Mouse (Mus musculus): Measurements from ENCODE around the gene Tubgcp6.

Tubgcp6 gene

GRCm38 (mm10) chr15:89141443-89141842, 18.5 kb upstream of the Tubgcp6 start:
- DNase-seq (ENCODE audit: low spot score), result no peak

- DNase-seq (ENCODE audit: low spot score), result no peak
These were observed 17.8 kb upstream of the Tubgcp6 start, which contains the start of gene Mapk12 for GRCm38 (mm10) chr15:89140659-89141252. TSS of gene Mapk12 (minus strand) at chr15:89140703.

DNA sequence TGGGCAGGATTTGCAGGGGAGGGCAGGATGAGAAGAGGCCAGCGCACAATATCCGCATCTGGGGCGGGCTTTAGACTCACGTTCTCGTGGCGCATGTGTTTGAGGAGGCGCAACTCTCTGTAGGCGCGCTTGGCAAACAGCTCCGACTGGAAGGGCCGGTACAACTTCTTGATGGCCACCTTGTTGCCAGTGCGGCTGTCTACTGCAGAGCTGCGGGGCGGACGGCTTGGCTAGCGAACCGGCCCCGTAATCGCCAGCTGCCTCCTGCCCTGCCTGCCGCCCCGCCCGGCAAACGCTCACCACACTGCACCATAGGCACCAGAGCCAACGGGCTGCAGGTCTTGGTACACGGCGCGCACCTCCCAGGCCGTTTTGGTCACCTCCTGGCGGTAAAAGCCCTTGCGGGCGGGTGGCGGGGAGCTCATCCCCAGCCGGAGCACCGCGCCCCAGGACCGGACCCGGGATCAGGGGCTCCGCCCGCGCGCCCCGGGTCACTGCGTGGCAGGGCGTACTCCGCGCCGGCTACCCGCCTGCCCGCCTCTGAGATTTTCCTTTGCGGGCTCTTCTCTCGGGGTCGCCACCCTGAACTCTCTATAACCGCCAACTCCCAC, 17.2 kb upstream of the Tubgcp6 start:
- DNase-seq (ENCODE audit: low spot score), result no peak

- DNase-seq (ENCODE audit: low spot score), result no peak
These were observed 15.6 kb upstream of the Tubgcp6 start for GRCm38 (mm10) chr15:89138531-89138930.

DNA sequence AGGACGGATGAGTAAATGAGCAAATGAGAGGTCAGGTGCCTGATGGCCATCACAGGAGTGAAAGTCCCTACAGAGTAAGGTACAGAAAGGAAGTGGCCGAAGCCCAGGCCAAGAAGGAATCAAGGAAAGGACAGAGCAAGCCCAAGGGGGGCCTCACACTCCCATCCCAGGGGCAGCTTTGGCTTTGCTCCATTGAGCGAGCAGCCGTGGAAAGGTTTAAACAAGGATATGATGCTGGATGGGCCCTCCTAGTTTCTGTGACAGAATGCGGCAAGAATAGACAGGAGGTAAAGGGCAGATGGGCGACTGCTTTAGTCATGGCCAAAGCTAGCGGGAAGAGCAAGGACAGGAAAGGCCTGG, 15.1 kb upstream of the Tubgcp6 start:
- DNase-seq (ENCODE audit: low spot score), result no peak

DNA sequence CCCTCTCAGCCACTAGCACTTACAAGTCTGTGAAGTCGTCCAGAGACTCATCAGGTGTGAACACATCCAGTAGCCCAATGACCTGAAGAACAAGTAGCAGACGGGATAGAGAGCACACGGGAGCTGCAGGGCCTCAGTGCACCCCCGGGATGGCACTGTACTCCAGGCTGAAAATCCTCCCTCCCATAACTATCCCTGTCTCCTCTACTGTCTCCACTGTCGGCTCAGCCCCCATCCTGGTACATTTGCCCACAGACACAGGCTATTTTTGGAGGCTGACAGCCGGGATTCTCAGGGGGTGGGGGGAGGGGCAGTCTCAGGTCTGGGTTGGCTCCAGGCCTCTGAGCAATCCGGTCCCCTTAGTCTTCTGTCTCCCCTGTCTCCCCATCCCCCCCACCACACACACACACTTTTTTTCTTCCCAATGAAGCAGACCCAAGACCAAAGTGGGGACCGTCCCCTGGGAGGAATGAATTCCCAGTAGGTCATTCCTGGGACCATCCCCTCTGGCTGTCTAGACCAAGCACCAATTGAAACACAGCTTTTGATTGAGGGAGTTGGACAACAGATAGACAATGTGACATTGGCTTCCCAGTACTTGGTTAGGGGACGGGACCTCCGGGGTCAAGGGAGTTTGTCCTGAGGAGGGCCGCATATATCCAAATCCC, 14.6 kb upstream of the Tubgcp6 start:
- DNase-seq (ENCODE audit: low spot score), result no peak

- DNase-seq (ENCODE audit: low spot score), result no peak
These were observed 13.7 kb upstream of the Tubgcp6 start for GRCm38 (mm10) chr15:89136461-89137155.

- peak; percentile 90 for DNase-seq (ENCODE audit: low spot score)
These were observed 8.4 kb upstream of the Tubgcp6 start for GRCm38 (mm10) chr15:89131316-89131715.

GRCm38 (mm10) chr15:89130245-89130644, 7.3 kb upstream of the Tubgcp6 start:
- no peak for DNase-seq (ENCODE audit: low spot score)

DNA sequence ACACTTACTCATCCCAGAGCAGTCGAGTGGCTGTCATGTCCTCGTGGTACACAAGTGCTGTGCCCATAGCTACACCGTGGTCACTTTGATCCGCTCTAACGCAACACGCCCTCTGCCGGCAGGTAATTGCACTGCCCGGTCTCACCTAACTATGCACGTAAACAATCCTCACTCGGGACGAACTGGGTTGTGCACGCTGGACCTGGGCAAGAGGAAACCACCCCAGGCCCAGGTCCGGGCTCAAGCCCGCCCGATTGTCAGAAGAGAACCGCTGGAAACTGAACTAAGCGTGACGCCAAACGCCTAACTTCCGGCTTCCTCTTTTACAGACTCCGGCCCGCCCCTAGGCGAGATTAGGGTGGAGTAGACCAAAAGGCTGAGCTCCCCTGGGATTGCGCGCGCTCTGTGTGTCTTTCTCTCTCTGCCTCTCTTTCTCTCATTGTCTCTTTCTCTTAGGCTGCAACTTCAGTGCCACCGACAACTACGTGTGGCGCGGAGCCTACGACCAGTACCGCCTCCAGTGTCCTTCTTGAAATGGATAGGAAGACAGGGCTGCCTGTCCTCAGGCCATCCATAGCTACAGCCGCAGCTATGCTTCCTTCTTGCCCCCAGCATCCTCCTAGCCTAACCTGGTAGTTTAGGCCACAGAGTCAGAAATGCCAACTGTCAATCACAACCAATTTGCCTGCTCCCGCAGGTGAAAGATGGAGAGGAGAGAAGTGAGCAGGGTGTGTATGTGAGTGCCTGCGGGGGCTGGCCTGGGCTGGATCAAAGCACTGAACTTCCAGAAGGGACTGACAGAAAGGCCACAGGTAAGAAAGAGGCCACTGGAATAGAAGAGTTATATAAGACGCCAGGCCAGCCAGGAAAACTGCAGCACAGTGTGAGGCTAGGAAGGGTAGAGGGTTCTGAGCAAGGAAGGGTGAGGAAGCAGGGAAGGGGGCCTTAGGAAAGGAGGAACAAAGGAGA, 5.8 kb upstream of the Tubgcp6 start, which contains the start of gene Hdac10:
TSS of gene Hdac10 (minus strand) at position 319 of the 969 bp plus-strand sequence.
- DNase-seq (ENCODE audit: low spot score), result peak; percentile 80

GRCm38 (mm10) chr15:89127364-89127940, 4.5 kb upstream of the Tubgcp6 start:
- DNase-seq (ENCODE audit: low spot score), result no peak

DNA sequence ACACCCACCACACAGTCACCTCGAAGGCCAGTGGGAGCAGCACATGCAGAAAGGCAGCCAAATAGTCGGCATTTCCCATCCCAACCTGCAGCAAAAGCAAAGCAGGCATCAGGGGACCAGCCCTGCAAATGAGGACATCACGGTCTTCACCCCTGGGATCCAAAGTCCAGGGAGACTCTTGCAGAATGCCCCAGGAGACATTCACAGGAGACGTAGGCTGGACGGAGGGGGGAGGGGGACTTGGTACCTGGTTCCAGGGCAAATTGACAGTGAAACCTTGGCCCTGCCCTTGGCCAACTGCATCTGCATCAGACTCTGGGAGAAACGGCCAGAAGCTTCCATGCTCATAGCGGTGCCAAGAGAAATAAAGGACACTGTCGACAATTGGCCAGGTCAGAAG, 3.7 kb upstream of the Tubgcp6 start:
- DNase-seq (ENCODE audit: low spot score), result no peak

DNA sequence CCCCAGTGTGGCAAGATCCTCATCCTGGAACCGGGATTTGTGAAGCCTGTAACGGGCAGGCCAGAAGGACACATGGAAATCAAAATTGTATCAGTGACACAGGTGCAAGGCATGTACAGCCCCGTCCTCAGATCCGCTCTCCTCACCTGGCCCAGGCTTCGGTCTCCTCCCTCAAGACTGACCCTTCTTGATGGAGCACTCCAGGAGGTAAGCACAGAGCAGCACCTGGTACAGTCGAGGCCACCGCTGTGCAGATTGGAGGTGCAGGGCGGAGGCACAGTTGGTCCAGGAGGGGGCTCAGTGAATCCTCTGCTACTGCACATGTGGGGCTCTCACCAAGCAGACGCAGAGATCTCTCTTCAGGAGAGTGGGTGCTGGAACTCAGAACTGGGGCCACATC, 2.4 kb upstream of the Tubgcp6 start:
- DNase-seq (ENCODE audit: low spot score), result no peak

DNA sequence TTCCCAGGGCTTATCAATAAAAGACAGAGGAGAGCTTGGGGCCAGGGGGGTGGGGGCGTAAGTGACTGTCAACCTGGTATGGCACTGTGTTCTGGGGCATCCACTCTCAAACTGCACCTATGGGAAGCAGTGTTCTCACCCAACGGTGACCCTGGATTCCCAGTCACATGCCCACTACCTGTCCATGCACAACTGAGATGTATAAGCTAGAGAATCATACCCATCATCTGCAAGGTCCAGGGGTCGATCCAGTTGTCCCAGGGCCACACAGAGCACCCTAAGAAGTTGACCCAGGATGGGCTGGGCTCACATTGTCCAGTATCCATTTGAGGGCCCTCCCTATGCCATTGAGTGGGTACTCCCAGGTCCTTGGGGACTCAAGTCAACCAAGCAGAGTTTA, 1.4 kb upstream of the Tubgcp6 start:
- DNase-seq (ENCODE audit: low spot score), result no peak

GRCm38 (mm10) chr15:89123595-89123994, 683 bp upstream of the Tubgcp6 start:
- no peak for DNase-seq (ENCODE audit: low spot score)

GRCm38 (mm10) chr15:89118007-89118406, 4.9 kb downstream of the Tubgcp6 start:
- DNase-seq (ENCODE audit: low spot score), result peak; percentile 37

DNA sequence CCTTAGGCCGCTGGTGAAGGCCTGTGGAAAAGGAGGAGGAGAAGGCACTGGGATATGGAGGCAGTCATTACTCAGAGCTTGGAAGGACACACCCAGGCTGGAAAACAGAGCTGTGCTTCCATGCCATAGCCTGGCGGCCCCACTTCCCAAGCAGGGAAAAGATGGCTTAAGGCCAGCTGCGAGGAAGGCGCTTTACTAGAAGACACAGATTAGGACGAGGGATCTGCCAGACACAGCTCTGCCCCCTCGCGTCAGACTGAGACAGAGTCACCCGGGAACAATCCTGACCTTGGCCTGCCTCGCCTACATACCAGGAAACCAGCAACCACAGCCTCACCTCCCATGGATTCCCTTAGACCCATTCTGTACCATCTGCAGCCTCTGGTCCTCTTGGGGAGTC, 12.8 kb downstream of the Tubgcp6 start:
- no peak for DNase-seq (ENCODE audit: low spot score)

GRCm38 (mm10) chr15:89106976-89107375, 15.9 kb downstream of the Tubgcp6 start:
- DNase-seq (ENCODE audit: low spot score), result no peak

DNA sequence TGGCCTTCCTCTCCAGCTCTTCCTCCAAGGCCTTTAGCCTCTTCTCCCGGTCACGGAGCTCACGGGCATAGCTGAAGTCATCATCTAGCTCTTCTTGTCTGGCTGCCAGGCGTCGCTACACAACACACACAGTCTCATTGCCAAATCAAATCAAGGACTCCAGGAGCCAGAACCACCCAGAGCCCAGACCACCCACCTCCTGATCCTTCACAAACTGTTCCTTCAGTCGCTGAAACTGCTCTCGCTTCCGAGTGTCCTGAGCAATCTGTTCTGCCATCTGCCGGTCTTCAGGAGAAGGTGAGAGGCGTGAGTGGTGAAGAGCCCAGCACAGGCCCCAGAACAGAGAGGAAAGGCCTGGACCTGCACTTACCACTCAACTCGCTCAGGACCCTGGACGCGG, 16.8 kb downstream of the Tubgcp6 start:
- no peak for DNase-seq (ENCODE audit: low spot score)

DNA sequence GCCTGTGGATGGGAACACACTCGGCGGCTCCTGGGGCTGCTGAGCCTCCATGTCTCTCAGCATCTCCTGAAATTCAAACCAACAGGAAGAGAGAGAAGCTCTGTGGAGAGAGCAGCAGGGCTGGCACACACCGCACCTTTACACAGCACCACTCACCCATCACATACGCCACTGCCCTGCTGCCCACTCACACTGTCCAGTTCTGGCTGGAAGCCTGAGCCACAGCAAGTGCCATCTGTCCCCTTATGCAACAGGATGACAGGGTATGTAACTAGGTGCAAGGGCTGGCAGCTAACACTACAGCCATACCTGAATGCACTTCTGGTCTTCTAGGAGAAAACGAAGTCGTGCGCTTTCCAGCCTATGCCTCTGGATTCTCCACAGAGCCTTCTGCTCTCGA, 18.5 kb downstream of the Tubgcp6 start:
- DNase-seq (ENCODE audit: low spot score), result no peak

DNA sequence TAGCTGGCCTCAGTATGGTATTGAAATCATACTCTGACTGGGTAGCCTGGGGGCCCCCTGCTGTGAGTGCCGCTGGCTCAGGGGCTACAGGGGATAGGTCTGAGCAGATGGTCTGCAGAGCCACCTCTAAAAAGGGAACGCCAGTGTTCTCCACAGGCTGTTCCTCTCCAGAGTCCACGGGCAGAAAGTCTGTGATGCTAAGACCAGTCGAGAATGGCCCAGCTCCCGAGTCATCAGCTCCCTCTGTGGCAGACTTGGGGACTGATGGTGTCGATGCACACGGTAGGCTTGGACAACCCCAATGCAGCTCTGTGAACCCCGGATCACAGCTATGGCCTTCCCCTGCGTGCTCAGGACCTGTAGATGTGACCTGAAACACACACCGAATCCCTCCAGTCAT, 19.0 kb downstream of the Tubgcp6 start:
- DNase-seq (ENCODE audit: low spot score), result no peak
